Mouse (Mus musculus) liver, adult 10 weeks (tissue): ENCODE measurements around the gene Rsph9. TPM values are rescaled to one million over a fixed set of nuclear protein-coding genes. Genes with fewer than 3 reads are reported as not detected.

Experiments
- polyA plus RNA-seq: library from polyadenylated mRNA; stranded (reverse); fragments of 350-450 nt; fragmentation: Illumina TruSeq; extraction: RNeasy Lipid Tissue Mini Kit (QIAGEN cat#74804); gene quantifications from one replicate; pipeline ENCODE4 v1.2.3, GENCODE M21; 2014; ENCODE audit warnings: low read depth, low replicate concordance

The Rsph9 gene
- polyA plus RNA-seq: not detected

GRCm38 (mm10) chr17:46143578-46144423 lies at the start of gene Rsph9:
Rsph9 (minus strand) TSS chr17:46144216.

GRCm38 (mm10) chr17:46160686-46161085 lies 16.7 kb upstream of the Rsph9 start, which contains the start of gene Gtpbp2:
Gtpbp2 (plus strand) TSS chr17:46161032.

GRCm38 (mm10) chr17:46152847-46153782 lies 9.1 kb upstream of the Rsph9 start, which contains the start of gene Mad2l1bp:
Mad2l1bp (minus strand) TSS chr17:46153553.

GRCm38 (mm10) chr17:46110402-46111289 lies 33.4 kb downstream of the Rsph9 start, which contains the start of gene Mrps18a:
Mrps18a (plus strand) TSS chr17:46110986.

Other genes with a start within 250 kb of the Rsph9 start
- 66.7 TPM for gene Vegfa, start 111.8 kb downstream of the Rsph9 start, polyA plus RNA-seq
- gene Mrps18a, start 33.2 kb downstream of the Rsph9 start, polyA plus RNA-seq: 19.0 TPM
- 1.6 TPM for gene Mad2l1bp, start 9.3 kb upstream of the Rsph9 start, polyA plus RNA-seq
- 8.0 TPM for gene Gtpbp2, start 16.8 kb upstream of the Rsph9 start, polyA plus RNA-seq
- 3.5 TPM for gene Polh, start 58.4 kb upstream of the Rsph9 start, polyA plus RNA-seq
- gene Xpo5, start 58.6 kb upstream of the Rsph9 start, polyA plus RNA-seq: 5.1 TPM
- gene Polr1c, start 103.8 kb upstream of the Rsph9 start, polyA plus RNA-seq: 6.4 TPM
- 3.2 TPM for gene Yipf3, start 103.9 kb upstream of the Rsph9 start, polyA plus RNA-seq
- gene Lrrc73, start 109.3 kb upstream of the Rsph9 start, polyA plus RNA-seq: not detected
- 0.82 TPM for gene Tjap1, start 138.8 kb upstream of the Rsph9 start, polyA plus RNA-seq
- gene Dlk2, start 153.2 kb upstream of the Rsph9 start, polyA plus RNA-seq: not detected
- 0.64 TPM for gene Abcc10, start 184.1 kb upstream of the Rsph9 start, polyA plus RNA-seq
- 19.5 TPM for gene Zfp318, start 239.5 kb upstream of the Rsph9 start, polyA plus RNA-seq